Mouse (Mus musculus) adrenal gland, adult (tissue): ENCODE data around the gene Gm49396.

ENCODE experiments used
- DNase-seq, 2 experiments: peaks; one replicate each; pipeline ENCODE4 v3.0.0; 2022 to 2023; ENCODE audit warnings: low spot score in 1 of 2; ENCODE audit not compliant: inconsistent age in 2 of 2

Gm49396 gene

GRCm38 (mm10) chr7:30585170-30585569 is 22.0 kb downstream of the Gm49396 start:
- peak in 1 of 2 experiments; percentile 40 for DNase-seq

GRCm38 (mm10) chr7:30586455-30587020 is 23.4 kb downstream of the Gm49396 start:
- DNase-seq: peak in 1 of 2 experiments; percentile 66

- DNase-seq: peak in 1 of 2 experiments; percentile 91
These were observed 24.9 kb downstream of the Gm49396 start for GRCm38 (mm10) chr7:30587842-30588667.

GRCm38 (mm10) chr7:30588676-30589434 is 25.7 kb downstream of the Gm49396 start, which contains the start of gene Kmt2b:
Gene Kmt2b, minus strand, starts transcription at chr7:30588726.
- peak; percentile 99 for DNase-seq

GRCm38 (mm10) chr7:30589435-30590301 is 26.5 kb downstream of the Gm49396 start:
- DNase-seq: peak; percentile 87 to 96

- peak in 1 of 2 experiments; percentile 67 for DNase-seq
These were observed 27.9 kb downstream of the Gm49396 start for GRCm38 (mm10) chr7:30590927-30591604.

- DNase-seq: no peak
These were observed 28.4 kb downstream of the Gm49396 start for GRCm38 (mm10) chr7:30591605-30591951.

- DNase-seq: peak in 1 of 2 experiments; percentile 69
These were observed 29.8 kb downstream of the Gm49396 start for GRCm38 (mm10) chr7:30592772-30593423.

- no peak for DNase-seq
These were observed 30.7 kb downstream of the Gm49396 start for GRCm38 (mm10) chr7:30593579-30594509.

- no peak for DNase-seq
These were observed 31.4 kb downstream of the Gm49396 start for GRCm38 (mm10) chr7:30594510-30595024.

GRCm38 (mm10) chr7:30596093-30596492 is 32.9 kb downstream of the Gm49396 start:
- DNase-seq: no peak

GRCm38 (mm10) chr7:30596811-30597210 is 33.7 kb downstream of the Gm49396 start:
- DNase-seq: no peak

GRCm38 (mm10) chr7:30598786-30599185 is 35.6 kb downstream of the Gm49396 start, which contains the start of gene Zbtb32:
Gene Zbtb32, minus strand, starts transcription at chr7:30598909.
- DNase-seq: no peak

GRCm38 (mm10) chr7:30599933-30600353 is 36.8 kb downstream of the Gm49396 start:
- DNase-seq: peak; percentile 95 to 96

- DNase-seq: no peak
These were observed 37.5 kb downstream of the Gm49396 start for GRCm38 (mm10) chr7:30600651-30601050.

- DNase-seq: no peak
These were observed 39.4 kb downstream of the Gm49396 start for GRCm38 (mm10) chr7:30602583-30602982.

GRCm38 (mm10) chr7:30604424-30604823 is 41.3 kb downstream of the Gm49396 start:
- no peak for DNase-seq

- no peak for DNase-seq
These were observed 41.8 kb downstream of the Gm49396 start for GRCm38 (mm10) chr7:30604944-30605343.
